Mouse (Mus musculus): ENCODE data around the gene Sv2b.
"Not testable (repeated sequence)": the region's sequence is repeated elsewhere in the genome, so short reads cannot be mapped to it uniquely, and the experiment has no call there.

The Sv2b gene

GRCm38 (mm10) chr7:75216180-75216579 lies 92.9 kb downstream of the Sv2b start:
- no peak for DNase-seq (ENCODE audit: low read depth, low spot score)

- DNase-seq (ENCODE audit: low read depth, low spot score) = no peak
Measured at GRCm38 (mm10) chr7:75209221-75209641, 99.8 kb downstream of the Sv2b start.

GRCm38 (mm10) chr7:75207965-75208644 lies 101.0 kb downstream of the Sv2b start:
- DNase-seq (ENCODE audit: low read depth, low spot score) = no peak

- no peak for DNase-seq (ENCODE audit: low read depth, low spot score)
Measured at GRCm38 (mm10) chr7:75206671-75207070, 102.4 kb downstream of the Sv2b start.

- DNase-seq (ENCODE audit: low read depth, low spot score) = no peak
Measured at GRCm38 (mm10) chr7:75205386-75205785, 103.7 kb downstream of the Sv2b start.

- not testable (repeated sequence) for DNase-seq (ENCODE audit: low read depth, low spot score)
Measured at GRCm38 (mm10) chr7:75194919-75195230, 114.2 kb downstream of the Sv2b start.

- no peak for DNase-seq (ENCODE audit: low read depth, low spot score)
Measured at GRCm38 (mm10) chr7:75194158-75194918, 114.7 kb downstream of the Sv2b start.

GRCm38 (mm10) chr7:75190192-75190591 lies 118.9 kb downstream of the Sv2b start:
- no peak for DNase-seq (ENCODE audit: low read depth, low spot score)

- no peak for DNase-seq (ENCODE audit: low read depth, low spot score)
Measured at GRCm38 (mm10) chr7:75175042-75175441, 134.0 kb downstream of the Sv2b start.

GRCm38 (mm10) chr7:75167481-75167880 lies 141.6 kb downstream of the Sv2b start:
- no peak for DNase-seq (ENCODE audit: low read depth, low spot score)

GRCm38 (mm10) chr7:75147174-75147573 lies 161.9 kb downstream of the Sv2b start:
- no peak for DNase-seq (ENCODE audit: low read depth, low spot score)

GRCm38 (mm10) chr7:75142800-75143199 lies 166.3 kb downstream of the Sv2b start:
- DNase-seq (ENCODE audit: low read depth, low spot score) = no peak

- DNase-seq (ENCODE audit: low read depth, low spot score) = peak; percentile 6
Measured at GRCm38 (mm10) chr7:75141919-75142700, 167.0 kb downstream of the Sv2b start.

GRCm38 (mm10) chr7:75139306-75139705 lies 169.8 kb downstream of the Sv2b start:
- no peak for DNase-seq (ENCODE audit: low read depth, low spot score)

GRCm38 (mm10) chr7:75134710-75135617 lies 174.1 kb downstream of the Sv2b start:
- peak; percentile 77 for DNase-seq (ENCODE audit: low read depth, low spot score)

GRCm38 (mm10) chr7:75128036-75128435 lies 181.0 kb downstream of the Sv2b start:
- DNase-seq (ENCODE audit: low read depth, low spot score) = no peak

- DNase-seq (ENCODE audit: low read depth, low spot score) = no peak
Measured at GRCm38 (mm10) chr7:75124067-75124466, 185.0 kb downstream of the Sv2b start.

GRCm38 (mm10) chr7:75118022-75118673 lies 190.9 kb downstream of the Sv2b start:
- peak; percentile 69 for DNase-seq (ENCODE audit: low read depth, low spot score)

- DNase-seq (ENCODE audit: low read depth, low spot score) = peak; percentile 68
Measured at GRCm38 (mm10) chr7:75110689-75111088, 198.4 kb downstream of the Sv2b start.

GRCm38 (mm10) chr7:75107441-75107840 lies 201.6 kb downstream of the Sv2b start:
- peak; percentile 31 for DNase-seq (ENCODE audit: low read depth, low spot score)

GRCm38 (mm10) chr7:75103900-75104299 lies 205.2 kb downstream of the Sv2b start:
- no peak for DNase-seq (ENCODE audit: low read depth, low spot score)
